Mouse (Mus musculus) hematopoietic stem cell, adult 5-6 weeks (primary cell): ENCODE data around the gene Lrrc40. TPM values are rescaled to one million over a fixed set of nuclear protein-coding genes. Genes with fewer than 3 reads are reported as not detected.

Experiments used
- ATAC-seq, 2 experiments: fragments of 125-278 bp in 1 of 2; replicated peaks in 1 of 2; 2 replicates each; pipeline ENCODE4 v1.8.0; 2016 to 2017; ENCODE audit warnings: inconsistent platforms in 2 of 2, mild to moderate bottlenecking in 2 of 2, moderate number of reproducible peaks in 2 of 2, low read depth in 1 of 2, moderate TSS enrichment in 1 of 2; ENCODE audit not compliant: low FRiP score in 2 of 2, poor library complexity in 2 of 2, severe bottlenecking in 2 of 2, insufficient read depth in 1 of 2, low TSS enrichment in 1 of 2
- total RNA-seq: library from RNA; stranded (forward); fragments of 172-1452, 232-1000 nt; gene quantifications from 2 replicates; pipeline ENCODE4 v1.2.3, GENCODE M21; 2017

The Lrrc40 gene
- 36.1 and 48.3 TPM in 2 replicates for total RNA-seq

GRCm38 (mm10) chr3:158036329-158036988, at the start of gene Lrrc40, which contains the start of gene Srsf11:
TSS of gene Lrrc40 (plus strand) at chr3:158036662.
TSS of gene Srsf11 (minus strand) at chr3:158036639.
- ATAC-seq: peak; percentile 92 to 94

GRCm38 (mm10) chr3:157993322-157993721, 43.1 kb upstream of the Lrrc40 start:
- ATAC-seq: no peak

- ATAC-seq: no peak
Observed at GRCm38 (mm10) chr3:157995726-157996125, 40.7 kb upstream of the Lrrc40 start.

GRCm38 (mm10) chr3:157998742-157999369, 37.6 kb upstream of the Lrrc40 start:
- ATAC-seq: peak; percentile 45 to 53; a peak in 3 of 4 replicates

- no peak for ATAC-seq
Observed at GRCm38 (mm10) chr3:158008647-158009046, 27.8 kb upstream of the Lrrc40 start.

GRCm38 (mm10) chr3:158009762-158010320, 26.6 kb upstream of the Lrrc40 start:
- ATAC-seq: no peak; a peak in 1 of 4 replicates

- ATAC-seq: peak; percentile 71 to 73
Observed at GRCm38 (mm10) chr3:158031371-158031925, 5.0 kb upstream of the Lrrc40 start.

GRCm38 (mm10) chr3:158032106-158032505, 4.4 kb upstream of the Lrrc40 start:
- peak in 1 of 2 experiments; percentile 1; a peak in 1 of 4 replicates for ATAC-seq

- ATAC-seq: no peak
Observed at GRCm38 (mm10) chr3:158035866-158036265, 596 bp upstream of the Lrrc40 start.

GRCm38 (mm10) chr3:158038106-158038505, 1.6 kb downstream of the Lrrc40 start:
- no peak for ATAC-seq

GRCm38 (mm10) chr3:158040755-158041154, 4.3 kb downstream of the Lrrc40 start:
- ATAC-seq: no peak

GRCm38 (mm10) chr3:158049508-158049907, 13.0 kb downstream of the Lrrc40 start:
- no peak for ATAC-seq

- no peak for ATAC-seq
Observed at GRCm38 (mm10) chr3:158060621-158061291, 24.3 kb downstream of the Lrrc40 start.

- peak in 1 of 2 experiments; percentile 78; a peak in 1 of 4 replicates for ATAC-seq
Observed at GRCm38 (mm10) chr3:158061811-158062523, 25.5 kb downstream of the Lrrc40 start.

- ATAC-seq: no peak
Observed at GRCm38 (mm10) chr3:158065256-158065655, 28.8 kb downstream of the Lrrc40 start.

GRCm38 (mm10) chr3:158067916-158068315, 31.5 kb downstream of the Lrrc40 start:
- ATAC-seq: no peak

GRCm38 (mm10) chr3:158068613-158069263, 32.3 kb downstream of the Lrrc40 start:
- ATAC-seq: no peak
